In genomic region chr10:69320667-69321518, GRCm38 (mm10) we compare ENCODE assay signal across 7 mouse cellular contexts. TPM values are rescaled to one million over a fixed set of nuclear protein-coding genes. Genes with fewer than 3 reads are reported as not detected.
DNase-seq lines count a peak whose midpoint lies in the region; ATAC-seq lines count a peak whose summit lies in the region.

No protein-coding gene starts in this region.

- peak; percentile 91 for DNase-seq in adrenal gland, postnatal 14 days
- DNase-seq in embryo, embryonic 9.5 days (ENCODE audit: extremely low spot score) = peak; percentile 78
- peak; percentile 81 to 88 for DNase-seq in gastrocnemius, postnatal 4 days (ENCODE audit: low spot score in 2 of 2)
- peak; percentile 78 for DNase-seq in kidney, adult 11 months
- DNase-seq in limb, embryonic 10.5 days (ENCODE audit: low spot score) = peak; percentile 88
- peak; percentile 37 for DNase-seq in spleen, adult 12 weeks (ENCODE audit: low spot score)

- H3K9ac ChIP-seq in midbrain, embryonic 12.5 days (replicated peaks) = no peak overlapping the region

- no peaks in the 10 kb centered on the region for H3K9me3 ChIP-seq in limb, embryonic 10.5 days (replicated peaks)
- H3K9me3 ChIP-seq in midbrain, embryonic 12.5 days = no peaks in the 10 kb centered on the region

- H3K4me2 ChIP-seq in midbrain, embryonic 12.5 days (replicated peaks) = no peak overlapping the region

- H3K27me3 ChIP-seq in limb, embryonic 10.5 days (ENCODE audit: low read depth, poor library complexity, severe bottlenecking) = no peaks in the 10 kb centered on the region
- no peaks in the 10 kb centered on the region for H3K27me3 ChIP-seq in midbrain, embryonic 12.5 days

- WGBS in limb, embryonic 10.5 days = 48% methylated on average over 21 of the region's 21 CpGs
- WGBS in midbrain, embryonic 12.5 days = 48% methylated on average over 21 of the region's 21 CpGs

- ATAC-seq in midbrain, embryonic 12.5 days (ENCODE audit: low FRiP score, low read depth) = 0 out of 2 replicates have a peak, but pooled peaks have one; percentile 60

- no peaks in the 10 kb centered on the region for H3K36me3 ChIP-seq in limb, embryonic 10.5 days
- no peaks in the 10 kb centered on the region for H3K36me3 ChIP-seq in midbrain, embryonic 12.5 days

- H3K4me3 ChIP-seq in limb, embryonic 10.5 days = no peak overlapping the region
- H3K4me3 ChIP-seq in midbrain, embryonic 12.5 days = no peak overlapping the region

- no peak overlapping the region for H3K27ac ChIP-seq in limb, embryonic 10.5 days
- H3K27ac ChIP-seq in midbrain, embryonic 12.5 days (replicated peaks) = no peak overlapping the region

- H3K4me1 ChIP-seq in limb, embryonic 10.5 days = peaks cover 6% of the 10 kb centered on the region
- no peaks in the 10 kb centered on the region for H3K4me1 ChIP-seq in midbrain, embryonic 12.5 days

RNA-seq across cellular contexts. Expression of gene Cdk1, which starts 31.8 kb away (rescaled TPM):
- 38.0 and 51.0 TPM in 2 replicates for total RNA-seq in adrenal gland, postnatal 14 days (2021)
- 10 to 100 TPM; 52.7 to 56.0 TPM for total RNA-seq in gastrocnemius, postnatal 4 days (2021)
- polyA plus RNA-seq in limb, embryonic 10.5 days (2016; fragmentation: Nextera tagmentation; extraction: Ambion mirVana) = 546 and 560 TPM in 2 replicates
- polyA plus RNA-seq in midbrain, embryonic 12.5 days (2016; fragmentation: Nextera tagmentation; extraction: Ambion mirVana) = 288 and 297 TPM in 2 replicates

Comparison
In these comparisons a context has a peak if more than half of its experiments do, and no peak if none do; other contexts are left out.
1. DNase-seq: peak in every context shown above with its lines; median percentile 91 in adrenal gland, postnatal 14 days; 88 in limb, embryonic 10.5 days; 84 in gastrocnemius, postnatal 4 days; 78 in embryo, embryonic 9.5 days; 78 in kidney, adult 11 months; 37 in spleen, adult 12 weeks.